Mouse (Mus musculus): ENCODE results near the gene Nav3.
A peak's percentile ranks its signal among the peaks of the same experiment; 100 is the strongest.

Nav3 gene

DNA sequence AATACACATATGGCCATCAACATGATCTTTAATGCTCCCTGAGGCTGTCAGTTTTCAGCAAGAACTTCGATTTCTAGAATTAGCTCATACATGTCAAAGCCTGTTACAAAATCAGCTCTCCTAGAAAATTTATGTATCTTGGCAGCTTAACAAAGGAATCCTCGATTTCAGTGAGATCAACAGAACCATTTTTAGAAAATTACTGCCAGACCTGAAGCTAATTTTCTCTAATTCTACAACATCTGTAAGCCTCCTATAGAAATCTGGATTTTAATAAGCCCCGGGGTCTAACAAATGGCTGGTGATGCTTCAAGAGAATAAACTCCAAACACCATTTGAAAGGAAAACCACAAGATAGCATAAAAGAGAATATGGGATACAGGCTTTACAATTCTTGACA is 659.0 kb downstream of the Nav3 start:
- no peak for DNase-seq

DNA sequence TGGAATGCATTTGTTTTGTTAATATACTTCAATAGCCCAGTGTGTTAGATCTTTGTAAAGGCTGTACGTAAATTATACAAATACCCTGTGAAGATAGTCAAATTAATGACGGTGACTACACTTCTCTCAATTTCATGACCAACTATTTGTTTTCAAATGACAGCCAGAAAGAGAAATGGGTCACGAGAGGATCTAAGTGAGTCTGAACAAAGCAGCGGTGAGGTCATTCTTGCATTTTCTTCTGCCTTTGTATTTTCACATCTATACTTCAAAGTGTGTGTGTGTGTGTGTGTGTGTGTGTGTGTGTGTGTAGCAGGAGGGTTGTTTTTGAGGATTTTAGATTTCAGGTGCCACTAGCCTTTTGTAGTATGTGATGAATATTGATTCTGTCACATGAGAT is 662.5 kb downstream of the Nav3 start:
- no peak for DNase-seq

DNA sequence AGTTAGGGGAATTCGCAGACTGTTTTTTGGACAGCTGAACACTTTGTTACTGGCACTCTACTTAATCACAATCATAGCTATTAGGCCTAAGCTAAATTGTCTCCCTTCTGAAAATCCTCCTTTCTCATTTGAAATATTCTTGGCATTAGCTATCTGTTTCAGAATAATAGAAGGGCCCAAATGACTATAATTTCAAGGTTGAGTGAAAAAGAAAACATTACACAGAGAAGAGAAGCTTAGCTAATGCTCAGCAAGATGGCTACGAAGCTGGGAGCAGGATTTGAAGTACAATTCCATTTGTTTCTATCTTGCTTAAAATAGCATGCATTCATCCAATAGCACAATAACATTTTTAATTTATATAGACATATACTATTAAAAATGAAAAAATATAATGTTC is 667.3 kb downstream of the Nav3 start:
- DNase-seq: no peak

DNA sequence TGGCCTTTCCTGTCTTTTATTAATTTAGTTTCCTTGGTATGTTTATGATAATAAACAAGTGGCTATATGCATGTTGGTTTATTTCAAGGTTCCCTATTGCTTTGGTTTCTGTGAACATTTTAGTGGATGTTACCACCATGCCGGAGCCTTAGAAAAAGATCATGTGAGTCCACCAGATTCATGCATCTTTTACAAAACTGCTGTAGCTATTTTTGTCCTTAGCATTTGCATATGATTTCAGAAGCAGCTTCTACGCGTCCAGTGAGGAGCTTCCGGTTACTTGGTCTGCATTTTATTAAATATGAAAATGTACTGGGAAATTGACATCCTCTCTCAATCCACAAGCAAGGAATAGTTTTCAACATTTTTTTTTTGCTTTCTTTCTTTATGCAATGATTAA is 676.9 kb downstream of the Nav3 start:
- DNase-seq: no peak

DNA sequence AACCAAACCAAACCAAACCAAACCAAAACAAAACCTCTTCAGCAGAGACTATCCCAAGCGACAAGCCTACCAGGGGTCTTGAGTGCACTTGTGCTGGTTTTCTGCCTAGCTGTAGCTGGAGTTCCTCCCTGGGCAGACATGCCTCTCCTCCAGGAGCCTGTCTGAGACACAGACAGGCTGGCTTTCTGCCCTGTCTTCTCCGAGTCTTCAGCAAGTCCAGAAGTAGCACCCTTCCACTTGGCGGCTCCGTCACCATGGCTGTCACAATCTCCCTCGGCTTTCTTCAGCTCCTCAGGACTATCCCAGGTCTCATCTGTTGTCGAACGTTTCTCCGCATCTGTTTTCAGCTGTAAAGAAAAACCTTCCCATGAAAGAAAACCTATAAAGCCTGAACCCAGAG is 686.9 kb downstream of the Nav3 start:
- no peak for DNase-seq

- peak; percentile 75 for DNase-seq
Observed at GRCm38 (mm10) chr10:109765650-109766049, 690.4 kb downstream of the Nav3 start.

DNA sequence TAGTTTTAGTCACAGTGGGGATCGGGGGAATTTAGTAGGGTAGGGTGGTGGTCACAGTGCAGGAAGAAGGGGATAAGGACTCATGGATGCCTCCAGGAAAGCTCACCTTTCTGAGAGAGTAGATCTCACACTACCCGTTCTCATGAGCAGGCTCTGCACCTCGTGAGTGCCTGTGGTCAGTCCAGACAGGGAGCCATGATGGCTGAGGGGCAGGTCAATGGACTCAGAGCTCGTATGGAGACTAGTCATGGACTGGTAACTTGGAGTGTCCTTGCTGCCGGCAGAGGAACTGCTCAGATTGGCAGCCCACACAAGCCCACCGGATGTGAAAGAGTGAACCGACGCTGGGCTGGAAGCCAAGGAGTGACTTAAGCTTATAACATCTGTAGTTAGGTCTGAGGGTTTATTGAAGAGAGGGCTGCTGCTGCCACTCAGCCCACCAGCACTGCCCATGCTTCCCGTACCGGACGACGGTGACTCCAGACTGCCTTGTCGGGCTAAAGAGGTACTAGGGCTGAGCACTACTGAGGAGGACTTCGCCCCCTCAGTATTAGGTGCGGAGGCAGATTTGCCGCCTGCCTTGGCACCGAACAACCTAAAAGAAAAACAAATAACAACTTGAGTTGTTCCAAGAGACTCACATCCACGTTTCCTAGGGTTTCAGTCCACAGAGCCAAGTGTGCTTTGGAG is 691.4 kb downstream of the Nav3 start:
- DNase-seq: peak in 1 of 2 experiments; percentile 13

GRCm38 (mm10) chr10:109758921-109759600 is 696.9 kb downstream of the Nav3 start:
- DNase-seq: no peak

- no peak for DNase-seq
Observed at GRCm38 (mm10) chr10:109746901-109747300, 709.1 kb downstream of the Nav3 start.

DNA sequence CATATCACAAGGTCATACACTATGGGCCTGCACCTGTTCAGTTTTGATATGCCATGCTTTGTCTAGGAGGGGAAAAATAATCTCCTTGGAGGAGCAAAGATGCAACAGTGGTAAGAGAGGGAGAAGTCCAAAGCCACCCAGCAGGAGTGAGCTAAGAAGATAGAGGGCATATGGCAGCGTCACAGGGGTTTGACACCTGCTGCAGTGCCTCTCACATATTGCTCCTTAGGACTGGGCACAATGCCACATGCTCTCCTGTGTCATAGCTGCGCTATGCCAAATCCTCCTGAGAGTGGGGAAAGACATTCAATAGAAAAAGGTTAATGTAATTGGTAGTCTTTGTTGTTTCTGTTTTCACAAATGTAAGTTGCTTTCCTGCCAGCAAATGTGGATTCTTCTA is 714.3 kb downstream of the Nav3 start:
- DNase-seq: no peak

- DNase-seq: no peak
Observed at GRCm38 (mm10) chr10:109740326-109740725, 715.7 kb downstream of the Nav3 start.

DNA sequence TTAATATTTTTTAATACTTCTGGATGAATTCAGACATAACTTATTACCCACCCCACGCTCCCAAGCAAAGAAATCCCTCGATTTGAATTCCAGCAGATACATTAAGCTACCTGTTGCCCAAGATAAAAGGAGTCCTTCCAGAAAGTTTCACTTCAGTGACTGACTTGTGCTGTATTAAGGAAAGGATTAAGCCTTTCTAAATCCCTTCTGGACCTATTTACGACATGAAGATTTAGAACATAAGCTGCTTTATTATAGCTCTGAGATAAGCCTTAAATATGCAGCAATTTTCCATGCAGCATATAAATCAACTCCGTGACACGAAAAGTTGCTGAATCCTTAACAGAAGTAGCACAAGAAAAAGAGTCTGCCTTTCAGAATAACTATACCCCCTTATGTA is 732.4 kb downstream of the Nav3 start:
- DNase-seq: no peak

GRCm38 (mm10) chr10:109718808-109719207 is 737.2 kb downstream of the Nav3 start:
- DNase-seq: no peak

- DNase-seq: no peak
Observed at GRCm38 (mm10) chr10:109718390-109718789, 737.6 kb downstream of the Nav3 start.

DNA sequence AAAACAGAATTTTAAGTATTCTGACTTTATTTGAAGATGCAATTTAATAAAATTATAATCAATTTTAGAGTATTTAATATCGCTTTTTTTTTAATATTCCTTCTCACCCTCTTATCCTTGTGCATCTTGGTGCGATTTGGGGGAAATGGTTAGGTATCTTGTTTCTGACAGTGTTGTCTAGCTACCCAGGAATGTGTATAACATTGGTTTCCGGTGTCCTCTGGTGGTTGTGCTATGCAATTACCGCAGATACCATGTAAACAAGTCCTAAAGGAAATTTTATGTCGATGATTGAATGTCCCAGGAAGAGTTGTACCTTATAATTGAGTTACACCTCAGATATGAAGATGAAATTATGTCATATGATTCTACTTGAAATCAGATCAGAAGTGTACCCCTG is 743.0 kb downstream of the Nav3 start:
- DNase-seq: peak; percentile 4 to 10

- DNase-seq: no peak
Observed at GRCm38 (mm10) chr10:109699771-109700335, 756.2 kb downstream of the Nav3 start.

DNA sequence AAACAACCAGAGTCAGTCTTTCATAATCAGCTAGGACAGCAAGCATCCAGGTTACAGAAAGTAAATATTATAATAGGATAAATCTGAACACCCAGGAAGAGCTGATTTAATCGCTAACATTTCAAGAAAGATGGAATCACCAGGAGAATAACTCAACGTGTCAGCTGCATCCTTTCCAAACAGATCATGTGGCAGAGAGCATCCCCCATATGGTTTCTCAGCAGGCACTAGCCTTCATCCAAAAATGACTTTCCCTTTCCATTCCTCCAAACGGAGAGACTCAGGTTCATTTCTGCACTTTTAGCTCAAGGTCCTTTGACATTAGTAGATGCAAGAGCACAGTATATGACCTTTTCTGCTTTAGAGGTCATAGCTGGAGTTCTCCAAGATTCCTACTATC is 765.4 kb downstream of the Nav3 start:
- no peak for DNase-seq

DNA sequence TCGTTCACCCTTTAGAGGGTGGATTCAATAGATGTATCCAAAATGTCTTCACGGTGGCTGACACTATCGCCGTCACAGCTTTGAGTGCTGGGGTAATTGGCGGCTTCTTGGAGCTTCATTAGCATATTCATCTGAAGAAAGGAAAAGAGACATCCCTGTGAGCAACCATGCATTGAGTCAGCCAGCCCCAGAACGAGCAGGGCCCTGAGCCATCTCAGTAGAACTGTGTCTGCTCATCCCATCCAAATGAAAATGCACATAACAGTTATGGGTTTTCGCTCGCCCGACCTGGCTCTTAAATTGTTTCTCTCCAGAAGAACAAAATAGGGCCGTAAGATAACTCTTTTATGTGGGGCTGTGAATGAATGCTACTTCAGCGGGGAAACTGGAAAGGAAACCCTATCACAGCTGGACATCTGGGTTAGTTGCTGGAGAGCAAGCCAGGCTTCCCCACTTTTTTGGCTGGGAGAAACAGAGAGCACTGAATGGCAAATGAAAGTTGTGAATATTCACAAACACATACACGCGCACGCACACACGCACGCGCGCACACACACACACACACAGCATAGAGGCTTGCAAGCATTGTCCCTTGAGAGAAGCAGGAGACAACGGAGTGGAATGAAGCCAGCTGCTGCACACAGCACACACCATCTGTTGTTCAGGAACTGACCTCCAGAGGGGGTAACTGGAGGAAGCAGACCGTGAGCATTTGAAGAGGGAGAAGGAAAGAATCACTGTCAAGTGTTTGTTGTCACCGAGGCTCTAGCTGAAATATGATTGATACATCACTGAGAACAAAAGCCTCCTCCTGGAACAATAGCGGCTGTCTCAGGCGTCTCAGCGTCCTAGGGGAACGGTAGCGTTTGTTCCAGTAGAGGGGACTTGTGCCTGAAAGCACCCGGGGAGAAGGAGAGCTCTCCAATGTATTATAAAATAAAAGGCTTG is 771.6 kb downstream of the Nav3 start:
- DNase-seq: peak; percentile 59 to 71

DNA sequence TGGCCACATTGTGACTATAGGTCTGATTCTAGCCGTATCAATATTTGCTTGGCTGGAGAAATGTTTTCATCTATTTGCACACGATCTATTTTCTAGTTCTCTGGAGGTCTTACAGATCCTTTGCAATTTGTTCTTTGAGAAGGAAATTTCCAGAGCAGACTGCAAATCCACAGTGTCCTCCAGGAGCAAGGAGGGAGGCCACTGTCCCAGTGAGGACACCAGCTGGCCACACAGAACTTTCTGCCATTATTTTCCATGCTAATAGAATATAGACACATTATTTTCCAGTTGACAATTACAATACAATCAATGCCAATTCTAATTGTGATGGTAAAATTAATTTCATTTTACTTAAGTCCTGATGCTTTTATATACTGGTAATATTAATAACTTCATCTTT is 783.1 kb downstream of the Nav3 start:
- no peak for DNase-seq

DNA sequence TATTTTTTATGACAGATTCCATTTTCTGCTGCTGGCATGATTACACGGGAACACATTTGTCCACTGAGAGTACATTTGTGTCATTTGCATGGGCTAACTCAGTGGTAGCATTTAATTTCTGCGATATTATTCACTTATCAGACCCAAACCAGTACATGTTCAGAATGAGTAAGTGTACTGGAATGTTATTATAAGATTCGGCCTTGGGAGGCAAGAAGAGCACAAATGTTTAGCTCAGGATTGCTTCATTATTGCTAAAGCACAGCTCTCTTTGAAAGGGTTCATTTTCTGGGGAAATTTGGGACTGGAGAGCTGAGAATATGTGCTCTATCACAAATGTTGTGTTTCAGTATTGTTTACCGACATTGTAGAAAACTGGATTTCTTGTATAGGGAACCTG is 788.6 kb downstream of the Nav3 start:
- no peak for DNase-seq

DNA sequence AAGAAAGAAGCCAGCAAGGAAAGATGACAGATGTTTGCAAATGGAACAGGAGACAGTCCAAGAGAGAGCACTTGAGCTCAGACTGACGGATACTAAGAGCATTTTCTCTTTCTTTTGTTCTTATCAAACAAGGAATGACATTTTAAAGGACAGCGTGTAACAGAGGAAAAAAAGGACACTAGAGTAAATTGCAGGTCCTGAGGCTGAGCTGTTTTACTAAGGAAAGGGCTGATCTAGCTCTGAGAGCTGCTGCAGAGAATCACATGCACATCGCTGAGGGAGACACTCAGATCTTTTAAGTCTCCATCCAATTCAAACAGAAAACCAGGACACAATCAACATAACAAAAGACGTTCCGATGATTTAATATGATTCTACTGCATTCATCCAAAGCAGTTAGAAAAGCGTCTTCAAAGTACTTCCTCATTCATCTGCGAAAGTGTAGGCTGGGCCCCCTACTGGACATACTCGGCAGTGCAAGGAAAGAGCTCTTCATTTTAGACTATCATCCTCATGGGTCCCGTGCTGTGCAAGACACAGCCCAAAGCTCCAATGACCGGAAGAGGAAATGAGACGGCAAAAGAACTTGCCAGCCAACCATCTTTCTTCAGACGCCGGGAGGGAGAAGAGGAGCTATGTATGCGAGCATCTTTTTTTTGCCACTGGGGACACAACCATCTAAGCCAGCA is 791.2 kb downstream of the Nav3 start:
- DNase-seq: peak; percentile 82 to 83

GRCm38 (mm10) chr10:109651516-109651915 is 804.5 kb downstream of the Nav3 start:
- no peak for DNase-seq

GRCm38 (mm10) chr10:109643598-109643997 is 812.4 kb downstream of the Nav3 start:
- no peak for DNase-seq

Data from kidney, postnatal 4 days (tissue).